Mouse (Mus musculus): ENCODE measurements around the gene Mcu. TPM values are rescaled to one million over a fixed set of nuclear protein-coding genes. Genes with fewer than 3 reads are reported as not detected.

The Mcu gene
- polyA plus RNA-seq, 1 experiment from 2014 or later = 19.4 TPM

DNA sequence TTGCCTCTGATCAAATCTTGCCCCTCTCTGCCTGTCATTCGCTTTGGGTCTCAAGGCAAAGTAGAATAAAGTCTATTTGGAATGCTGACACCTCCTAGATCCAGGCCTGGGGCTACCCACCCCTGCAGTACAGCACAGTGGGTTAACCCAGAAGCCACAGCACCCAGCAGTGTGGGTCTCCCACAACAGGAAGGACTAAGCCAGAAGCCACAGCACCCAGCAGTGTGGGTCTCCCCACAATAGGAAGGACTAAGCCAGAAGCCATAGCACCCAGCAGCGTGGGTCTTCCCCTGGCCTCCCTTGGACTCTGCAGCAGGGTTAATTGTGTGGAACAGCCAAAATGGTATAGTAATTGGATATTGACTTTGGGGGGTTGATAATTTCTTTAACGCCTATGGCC lies 76.4 kb downstream of the Mcu start:
- Histone ChIP-seq H3K36me3 (replicated peaks) (no peaks in the 10 kb centered on the region), H3K4me3 (no peak overlapping the region), H3K4me1 (peaks cover 22% of the 10 kb centered on the region), H3K27me3 (replicated peaks; ENCODE audit: low read depth, poor library complexity, severe bottlenecking) (no peaks in the 10 kb centered on the region), H3K27ac (replicated peaks) (no peak overlapping the region), H3K9me3 (no peaks in the 10 kb centered on the region)
- WGBS = 73% methylated on average over 3 of the region's 3 CpGs
- DNase-seq (ENCODE audit: low spot score) = no peak

DNA sequence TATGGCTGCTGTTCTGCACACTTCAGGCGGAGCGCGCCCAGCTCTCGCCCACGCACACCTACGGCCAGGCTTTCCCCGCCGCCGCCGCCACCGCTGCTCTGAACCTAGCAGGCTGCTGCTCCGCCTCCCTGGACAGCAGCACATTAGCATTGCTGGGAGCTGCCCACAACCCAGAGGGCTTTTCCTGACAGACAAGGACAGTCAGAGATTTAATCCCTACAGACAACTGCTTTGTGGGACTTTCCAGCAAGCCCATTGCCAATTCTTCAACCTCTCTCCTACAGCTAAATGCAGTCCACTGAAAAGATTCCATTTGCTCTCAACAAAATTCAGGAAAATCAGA lies 77.0 kb downstream of the Mcu start:
- H3K4me3 ChIP-seq = peak overlapping the region; percentile 57
- 1% methylated on average over 12 of the region's 12 CpGs for WGBS
- no peaks in the 10 kb centered on the region for H3K36me3 ChIP-seq (replicated peaks)
- no peaks in the 10 kb centered on the region for H3K27me3 ChIP-seq (replicated peaks; ENCODE audit: low read depth, poor library complexity, severe bottlenecking)
- H3K4me1 ChIP-seq = peaks cover 22% of the 10 kb centered on the region
- peak; percentile 77 for DNase-seq (ENCODE audit: low spot score)
- no peaks in the 10 kb centered on the region for H3K9me3 ChIP-seq
- H3K27ac ChIP-seq (replicated peaks) = no peak overlapping the region

DNA sequence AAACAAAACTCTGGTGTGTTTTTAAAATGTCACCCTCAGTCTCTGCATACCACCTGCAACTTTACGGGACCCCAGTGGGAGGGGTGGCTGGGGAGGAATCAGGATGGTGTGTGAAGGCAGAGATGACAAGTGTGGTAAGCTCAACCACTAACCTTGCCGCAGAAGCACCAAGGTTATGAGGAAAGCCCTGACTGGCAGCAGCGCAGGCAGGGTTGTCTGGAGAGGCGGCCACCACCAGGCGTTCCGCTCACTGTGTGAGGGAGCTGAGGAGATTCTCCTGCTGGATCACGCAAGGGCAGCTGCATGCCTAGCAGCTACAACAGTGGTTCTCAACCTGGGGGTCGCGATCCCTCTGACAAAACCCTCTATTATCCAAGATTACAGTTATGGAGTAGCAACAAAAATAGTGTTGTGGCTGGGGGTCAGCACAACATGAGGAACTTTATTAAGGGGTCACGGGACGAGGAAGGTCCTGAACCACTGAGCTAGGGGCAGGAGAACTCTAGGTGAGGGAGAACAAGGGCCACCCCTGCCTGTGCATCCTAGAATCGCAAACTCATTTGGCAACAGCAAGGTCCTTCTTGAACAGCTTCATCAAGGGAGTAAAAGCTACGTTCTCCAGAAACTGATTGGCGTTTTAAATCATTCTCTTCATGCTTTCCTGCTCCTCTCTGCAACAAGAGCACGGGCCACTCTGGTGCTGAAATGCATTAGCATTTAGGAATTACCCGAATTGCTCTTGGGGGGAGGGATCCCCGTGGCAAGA lies 77.5 kb downstream of the Mcu start:
- WGBS = 23% methylated on average over 17 of the region's 17 CpGs
- Histone ChIP-seq H3K36me3 (replicated peaks) (no peaks in the 10 kb centered on the region), H3K4me1 (peaks cover 22% of the 10 kb centered on the region), H3K27ac (replicated peaks) (no peak overlapping the region), H3K27me3 (replicated peaks; ENCODE audit: low read depth, poor library complexity, severe bottlenecking) (no peaks in the 10 kb centered on the region), H3K9me3 (no peaks in the 10 kb centered on the region), H3K4me3 (peak overlapping the region; percentile 57)
- DNase-seq (ENCODE audit: low spot score) = peak; percentile 35

DNA sequence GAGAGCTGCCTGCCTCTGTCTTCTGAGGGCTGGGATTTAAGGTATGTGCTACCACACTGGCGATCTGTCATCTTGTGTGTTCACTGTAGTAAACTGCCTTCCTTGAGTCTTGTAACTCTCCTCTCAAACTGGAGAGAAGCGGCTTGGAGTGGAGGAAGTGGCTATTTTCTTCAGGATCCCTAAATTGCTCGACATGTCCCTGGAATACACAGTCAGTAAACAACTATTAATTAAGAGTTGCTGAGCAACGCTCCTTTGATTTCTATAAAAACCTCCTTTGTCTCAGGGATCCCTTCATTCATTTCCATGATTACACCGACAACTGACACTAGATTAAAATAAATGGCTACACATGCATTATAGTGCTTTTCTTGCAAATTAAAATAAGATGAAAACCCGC lies 78.4 kb downstream of the Mcu start:
- H3K4me1 ChIP-seq = peaks cover 22% of the 10 kb centered on the region
- H3K27me3 ChIP-seq (replicated peaks; ENCODE audit: low read depth, poor library complexity, severe bottlenecking) = no peaks in the 10 kb centered on the region
- no peak overlapping the region for H3K27ac ChIP-seq (replicated peaks)
- no peak for DNase-seq (ENCODE audit: low spot score)
- WGBS = 80% methylated on average over 6 of the region's 6 CpGs
- no peaks in the 10 kb centered on the region for H3K36me3 ChIP-seq (replicated peaks)
- no peaks in the 10 kb centered on the region for H3K9me3 ChIP-seq
- no peak overlapping the region for H3K4me3 ChIP-seq

DNA sequence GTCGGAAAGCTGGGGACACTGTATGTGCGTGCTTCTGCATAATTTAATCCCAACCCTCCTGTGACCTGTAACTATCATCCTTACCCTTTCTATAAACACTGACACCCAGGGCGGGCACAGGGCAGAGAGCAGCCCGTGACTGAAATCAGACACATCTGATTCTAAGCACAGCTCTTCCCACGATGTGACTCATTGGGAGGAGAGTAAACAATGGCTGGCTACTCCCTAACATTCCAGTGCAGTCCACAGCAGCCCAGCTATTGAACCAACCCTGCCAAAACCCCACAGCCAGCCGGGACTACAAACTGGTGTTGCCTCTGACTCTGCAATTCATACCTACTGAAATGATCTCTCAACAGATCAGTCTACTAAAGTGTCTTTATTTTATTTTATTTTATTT lies 78.9 kb downstream of the Mcu start:
- H3K4me1 ChIP-seq = peaks cover 22% of the 10 kb centered on the region
- no peak overlapping the region for H3K27ac ChIP-seq (replicated peaks)
- WGBS = 62% methylated on average over 6 of the region's 6 CpGs
- no peaks in the 10 kb centered on the region for H3K27me3 ChIP-seq (replicated peaks; ENCODE audit: low read depth, poor library complexity, severe bottlenecking)
- H3K9me3 ChIP-seq = no peaks in the 10 kb centered on the region
- no peaks in the 10 kb centered on the region for H3K36me3 ChIP-seq (replicated peaks)
- no peak for DNase-seq (ENCODE audit: low spot score)
- H3K4me3 ChIP-seq = no peak overlapping the region

DNA sequence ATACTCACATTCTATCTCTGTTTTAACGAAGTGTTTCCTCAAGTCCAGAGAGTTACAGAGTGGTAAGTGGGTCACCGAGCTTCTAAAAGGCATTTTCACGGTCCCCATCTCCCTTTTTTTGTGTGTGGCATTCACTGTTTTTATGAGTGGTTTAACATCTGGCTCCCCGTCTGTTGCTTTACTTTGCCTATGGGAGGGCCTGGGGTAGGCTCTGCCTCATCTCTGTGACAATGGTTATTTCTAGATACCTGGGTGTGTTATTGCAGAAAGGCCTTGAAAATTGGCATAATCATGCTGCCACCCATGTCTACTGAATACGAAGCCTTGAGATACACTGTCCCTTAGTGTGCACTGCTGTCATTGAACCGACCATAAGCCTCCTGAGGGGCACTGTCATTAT lies 84.2 kb downstream of the Mcu start:
- WGBS = 92% methylated on average over 6 of the region's 6 CpGs
- Histone ChIP-seq H3K9me3 (no peaks in the 10 kb centered on the region), H3K36me3 (replicated peaks) (no peaks in the 10 kb centered on the region), H3K4me1 (peaks cover under 1% of the 10 kb centered on the region; the same call in 1 of the 2 replicates), H3K4me3 (no peak overlapping the region), H3K27me3 (replicated peaks; ENCODE audit: low read depth, poor library complexity, severe bottlenecking) (no peaks in the 10 kb centered on the region), H3K27ac (replicated peaks) (no peak overlapping the region)
- no peak for DNase-seq (ENCODE audit: low spot score)

DNA sequence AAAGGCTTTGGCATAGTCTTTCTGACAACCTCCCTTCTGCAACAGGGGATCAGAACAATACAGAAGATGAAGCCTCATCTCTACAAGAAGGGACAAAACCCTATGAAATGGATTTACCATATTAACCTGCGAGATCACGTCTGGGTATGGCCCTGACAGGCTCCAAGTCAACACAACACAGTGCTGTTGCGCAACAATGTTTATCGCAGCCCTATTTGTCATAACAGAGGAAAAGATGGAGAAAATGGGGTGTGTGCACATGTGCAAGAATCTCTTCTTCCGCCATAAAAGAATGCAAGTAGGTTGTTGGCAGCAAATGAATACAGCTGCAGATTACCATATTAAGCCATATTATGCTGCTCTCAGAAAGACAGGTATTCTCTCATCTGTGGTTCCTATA lies 88.7 kb downstream of the Mcu start:
- no peaks in the 10 kb centered on the region for H3K9me3 ChIP-seq
- H3K27me3 ChIP-seq (replicated peaks; ENCODE audit: low read depth, poor library complexity, severe bottlenecking) = no peaks in the 10 kb centered on the region
- no peak for DNase-seq (ENCODE audit: low spot score)
- peaks cover 7% of the 10 kb centered on the region; the same call in 1 of the 2 replicates for H3K4me1 ChIP-seq
- WGBS = 95% methylated on average over 5 of the region's 5 CpGs
- no peak overlapping the region for H3K4me3 ChIP-seq
- H3K36me3 ChIP-seq (replicated peaks) = no peaks in the 10 kb centered on the region
- H3K27ac ChIP-seq (replicated peaks) = no peak overlapping the region

DNA sequence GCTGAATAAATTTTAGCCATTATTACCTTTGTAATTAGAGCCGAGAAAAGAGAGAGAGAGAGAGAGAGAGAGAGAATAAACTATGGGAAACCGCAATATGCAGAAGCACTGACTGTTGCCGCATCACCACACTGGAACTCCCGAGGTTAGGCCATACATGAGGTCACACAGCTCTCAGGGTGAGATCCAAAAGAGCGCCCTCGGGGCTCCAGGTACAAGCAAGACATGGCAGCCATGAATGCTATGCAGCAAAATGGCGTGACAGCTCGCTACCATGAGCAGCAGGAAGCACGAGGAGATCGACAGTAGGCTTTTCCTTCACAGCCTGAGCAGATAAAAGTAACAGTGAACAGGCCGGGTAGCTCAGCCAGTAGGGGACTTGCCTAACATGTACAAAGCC lies 89.2 kb downstream of the Mcu start:
- WGBS = 84% methylated on average over 11 of the region's 11 CpGs
- no peaks in the 10 kb centered on the region for H3K36me3 ChIP-seq (replicated peaks)
- no peak for DNase-seq (ENCODE audit: low spot score)
- no peaks in the 10 kb centered on the region for H3K9me3 ChIP-seq
- H3K27ac ChIP-seq (replicated peaks) = no peak overlapping the region
- no peak overlapping the region for H3K4me3 ChIP-seq
- H3K4me1 ChIP-seq = peaks cover 7% of the 10 kb centered on the region; the same call in 1 of the 2 replicates
- H3K27me3 ChIP-seq (replicated peaks; ENCODE audit: low read depth, poor library complexity, severe bottlenecking) = no peaks in the 10 kb centered on the region

DNA sequence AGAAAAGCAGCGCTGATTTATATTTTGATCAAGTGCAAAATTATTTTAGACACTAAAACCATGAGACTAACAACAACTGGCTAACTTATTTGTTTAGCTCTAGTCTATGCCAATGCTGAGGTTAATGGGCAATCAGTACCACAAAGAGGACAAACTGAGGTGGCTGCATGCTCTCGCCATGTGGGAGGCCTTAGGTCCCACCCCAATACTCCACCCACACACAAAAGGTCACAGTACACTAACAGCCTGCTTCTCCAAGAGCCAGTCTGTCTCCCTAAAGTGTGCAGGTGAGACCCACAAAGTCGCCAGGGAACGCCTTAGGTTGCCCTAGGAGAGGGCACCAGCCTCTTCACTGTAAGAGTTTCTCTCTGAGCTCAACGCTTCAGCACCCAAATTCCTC lies 91.8 kb downstream of the Mcu start:
- Histone ChIP-seq H3K27ac (replicated peaks) (no peak overlapping the region), H3K36me3 (replicated peaks) (no peaks in the 10 kb centered on the region), H3K4me3 (no peak overlapping the region), H3K27me3 (replicated peaks; ENCODE audit: low read depth, poor library complexity, severe bottlenecking) (no peaks in the 10 kb centered on the region), H3K9me3 (no peaks in the 10 kb centered on the region), H3K4me1 (peaks cover 7% of the 10 kb centered on the region; the same call in 1 of the 2 replicates)
- DNase-seq (ENCODE audit: low spot score) = no peak
- 81% methylated on average over 5 of the region's 5 CpGs for WGBS

DNA sequence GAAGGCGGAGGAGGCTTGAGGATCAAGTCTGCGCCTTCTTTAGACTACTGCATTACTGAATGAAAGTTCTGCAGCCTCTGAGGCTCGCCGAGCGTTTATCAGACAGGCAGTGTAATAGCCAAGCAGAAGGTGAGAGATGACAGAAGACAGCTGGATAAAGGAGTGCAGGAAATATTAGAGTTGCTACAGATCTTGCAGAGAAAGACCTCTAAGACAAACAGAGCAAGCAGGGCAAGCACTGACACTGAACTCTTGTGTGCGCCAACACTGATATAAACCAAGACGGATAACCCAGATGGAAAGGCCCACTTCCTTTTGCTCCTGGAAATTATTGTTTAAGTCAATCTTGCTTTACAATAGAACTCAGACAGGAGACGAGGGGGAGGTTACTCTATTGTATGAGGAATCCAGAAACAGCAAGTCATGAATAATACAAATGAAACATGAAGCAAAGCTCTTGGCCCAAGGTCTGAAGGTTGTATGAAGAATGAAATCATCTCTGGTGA lies 92.6 kb downstream of the Mcu start:
- peaks cover 7% of the 10 kb centered on the region; the same call in 1 of the 2 replicates for H3K4me1 ChIP-seq
- no peaks in the 10 kb centered on the region for H3K36me3 ChIP-seq (replicated peaks)
- H3K9me3 ChIP-seq = no peaks in the 10 kb centered on the region
- H3K27ac ChIP-seq (replicated peaks) = no peak overlapping the region
- no peak overlapping the region for H3K4me3 ChIP-seq
- 86% methylated on average over 8 of the region's 8 CpGs for WGBS
- H3K27me3 ChIP-seq (replicated peaks; ENCODE audit: low read depth, poor library complexity, severe bottlenecking) = no peaks in the 10 kb centered on the region
- DNase-seq (ENCODE audit: low spot score) = no peak

DNA sequence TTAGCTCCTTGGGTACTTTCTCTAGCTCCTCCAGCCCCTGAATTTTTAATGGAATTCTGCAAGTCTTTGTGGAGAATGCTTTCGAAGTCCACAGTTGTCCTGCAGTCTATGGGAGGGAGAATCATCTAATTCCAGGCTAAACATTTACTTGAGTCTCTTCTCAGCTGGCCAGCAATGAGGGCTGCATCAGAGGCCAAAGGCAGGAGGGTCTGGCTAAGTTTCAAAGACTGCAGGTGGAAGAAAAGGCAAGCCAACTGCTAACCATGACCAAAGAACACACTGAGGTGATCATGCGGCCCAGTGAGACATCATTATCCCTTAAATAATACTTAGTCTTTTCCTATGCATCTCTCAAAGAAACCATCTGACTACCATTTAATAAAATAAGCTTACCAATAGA lies 95.8 kb downstream of the Mcu start:
- Histone ChIP-seq H3K36me3 (replicated peaks) (no peaks in the 10 kb centered on the region), H3K4me1 (peaks cover 7% of the 10 kb centered on the region; the same call in 1 of the 2 replicates), H3K9me3 (no peaks in the 10 kb centered on the region), H3K27ac (replicated peaks) (no peak overlapping the region), H3K27me3 (replicated peaks; ENCODE audit: low read depth, poor library complexity, severe bottlenecking) (no peaks in the 10 kb centered on the region), H3K4me3 (no peak overlapping the region)
- WGBS = 88% methylated on average over 2 of the region's 2 CpGs
- no peak for DNase-seq (ENCODE audit: low spot score)

DNA sequence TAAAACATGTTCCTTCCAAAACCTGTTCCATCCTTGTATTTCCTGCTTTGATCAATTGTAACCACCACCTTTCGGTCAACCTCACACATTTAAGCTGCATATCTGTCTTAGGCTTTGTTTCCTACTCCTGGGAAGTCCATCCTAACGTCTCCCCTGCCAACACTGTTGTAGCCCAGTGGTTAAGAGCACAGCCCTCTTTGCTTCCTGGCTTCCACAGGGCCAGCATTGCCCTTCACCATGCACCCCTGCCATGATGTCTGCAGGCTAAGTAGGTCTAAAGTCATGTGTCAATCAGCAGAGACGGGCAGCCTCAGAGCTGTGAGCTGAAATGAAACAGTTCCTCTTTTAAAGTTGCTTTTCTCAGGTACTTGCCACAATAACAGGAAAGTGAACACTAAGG lies 97.1 kb downstream of the Mcu start:
- Histone ChIP-seq H3K9me3 (no peaks in the 10 kb centered on the region), H3K27me3 (replicated peaks; ENCODE audit: low read depth, poor library complexity, severe bottlenecking) (no peaks in the 10 kb centered on the region), H3K36me3 (replicated peaks) (no peaks in the 10 kb centered on the region), H3K4me3 (no peak overlapping the region), H3K27ac (replicated peaks) (no peak overlapping the region), H3K4me1 (peaks cover 12% of the 10 kb centered on the region; the same call in 1 of the 2 replicates)
- no peak for DNase-seq (ENCODE audit: low spot score)
- WGBS = 88% methylated on average over 3 of the region's 3 CpGs

DNA sequence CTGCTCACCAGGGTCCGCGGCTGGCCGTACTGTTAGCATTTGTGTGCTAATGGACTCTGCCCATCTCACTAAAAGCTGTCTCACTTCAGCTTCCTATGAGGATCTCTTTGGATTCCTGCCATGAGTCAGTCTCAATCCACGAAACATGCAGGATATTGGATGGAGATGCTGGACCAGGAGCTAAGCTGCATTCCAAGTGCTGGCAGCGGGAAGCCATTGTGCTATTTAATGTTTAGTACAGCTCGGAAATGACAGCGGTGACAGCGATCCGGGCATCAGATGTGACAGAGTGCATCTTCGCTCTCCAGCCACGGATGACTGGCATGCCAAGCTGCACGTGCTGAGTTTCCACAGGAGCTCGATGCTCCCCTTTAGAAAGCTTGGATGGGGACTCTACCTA lies 99.3 kb downstream of the Mcu start:
- Histone ChIP-seq H3K4me1 (peaks cover 5% of the 10 kb centered on the region; the same call in 1 of the 2 replicates), H3K27ac (replicated peaks) (no peak overlapping the region), H3K27me3 (replicated peaks; ENCODE audit: low read depth, poor library complexity, severe bottlenecking) (no peaks in the 10 kb centered on the region), H3K4me3 (no peak overlapping the region), H3K36me3 (replicated peaks) (no peaks in the 10 kb centered on the region), H3K9me3 (no peaks in the 10 kb centered on the region)
- no peak for DNase-seq (ENCODE audit: low spot score)
- 92% methylated on average over 13 of the region's 13 CpGs for WGBS

Data from embryonic facial prominence, embryonic 10.5 days (tissue).